Mouse (Mus musculus): ENCODE data around the gene Ace3. TPM values are rescaled to one million over a fixed set of nuclear protein-coding genes. Genes with fewer than 3 reads are reported as not detected.

Ace3 gene
- polyA plus RNA-seq, 1 experiment: not detected

- Histone ChIP-seq H3K9me3 (ENCODE audit: control insufficient read depth, low read length) (no peaks in the 10 kb centered on the region), H3K4me1 (ENCODE audit: control insufficient read depth) (peaks cover 19% of the 10 kb centered on the region), H3K4me3 (replicated peaks) (no peak overlapping the region), H3K27me3 (ENCODE audit: control insufficient read depth) (no peaks in the 10 kb centered on the region), H3K36me3 (ENCODE audit: control insufficient read depth) (peaks cover 51% of the 10 kb centered on the region)
- TF ChIP-seq GATA1 (IDR thresholded peaks at IDR 0.05; ENCODE audit: low read length) (no peak), TAL1 (IDR thresholded peaks at IDR 0.05; ENCODE audit: low read length) (no peak)
These were observed 51.3 kb downstream of the Ace3 start for GRCm38 (mm10) chr11:106045780-106046179.

- H3K27me3 ChIP-seq (ENCODE audit: control insufficient read depth): no peaks in the 10 kb centered on the region
- no peak overlapping the region for H3K4me3 ChIP-seq (replicated peaks)
- peaks cover 59% of the 10 kb centered on the region for H3K36me3 ChIP-seq (ENCODE audit: control insufficient read depth)
- TF ChIP-seq TAL1 (IDR thresholded peaks at IDR 0.05; ENCODE audit: low read length): no peak
- TF ChIP-seq GATA1 (IDR thresholded peaks at IDR 0.05; ENCODE audit: low read length): no peak
- no peaks in the 10 kb centered on the region for H3K9me3 ChIP-seq (ENCODE audit: control insufficient read depth, low read length)
- peaks cover 19% of the 10 kb centered on the region for H3K4me1 ChIP-seq (ENCODE audit: control insufficient read depth)
These were observed 52.1 kb downstream of the Ace3 start for GRCm38 (mm10) chr11:106046584-106046983.

DNA sequence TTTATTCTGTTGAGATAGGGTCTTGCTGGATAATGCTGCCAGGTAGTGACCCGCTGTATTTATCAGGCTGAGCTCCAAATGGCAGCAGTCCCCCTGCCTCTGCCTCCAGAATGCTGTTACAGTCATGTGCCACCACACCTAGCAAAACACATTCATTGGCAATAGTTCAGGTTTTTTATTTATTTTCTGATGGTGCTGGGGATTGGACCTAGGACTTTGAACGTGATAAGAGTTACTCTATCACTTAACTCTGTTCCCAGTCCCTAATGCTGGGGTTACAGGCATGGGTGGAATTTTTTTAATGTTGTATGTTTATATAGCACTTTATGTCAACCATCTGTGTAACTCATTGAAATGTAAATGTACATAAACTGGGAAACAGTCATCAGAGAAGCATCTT is 59.4 kb downstream of the Ace3 start:
- Histone ChIP-seq H3K4me1 (ENCODE audit: control insufficient read depth) (peaks cover 49% of the 10 kb centered on the region), H3K27me3 (ENCODE audit: control insufficient read depth) (no peaks in the 10 kb centered on the region), H3K36me3 (ENCODE audit: control insufficient read depth) (peaks cover 95% of the 10 kb centered on the region), H3K9me3 (ENCODE audit: control insufficient read depth, low read length) (no peaks in the 10 kb centered on the region), H3K4me3 (replicated peaks) (no peak overlapping the region)
- TF ChIP-seq GATA1 (IDR thresholded peaks at IDR 0.05; ENCODE audit: low read length) (no peak), TAL1 (IDR thresholded peaks at IDR 0.05; ENCODE audit: low read length) (no peak)

DNA sequence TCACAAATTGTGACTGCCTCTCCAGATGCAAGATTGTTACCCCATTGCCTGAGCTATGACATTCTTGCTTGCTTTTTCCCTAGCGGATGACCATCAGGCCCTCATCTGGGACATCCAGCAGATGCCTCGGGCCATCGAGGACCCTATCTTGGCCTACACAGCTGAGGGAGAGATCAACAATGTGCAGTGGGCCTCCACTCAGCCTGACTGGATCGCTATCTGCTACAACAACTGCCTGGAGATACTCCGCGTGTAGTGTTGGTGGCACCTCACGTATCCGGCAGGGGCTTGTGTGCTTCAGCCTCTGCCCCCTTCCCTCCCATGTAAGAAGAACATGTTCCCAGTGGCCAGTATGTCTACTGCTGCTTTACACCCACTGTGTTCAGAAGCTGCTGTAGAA is 60.1 kb downstream of the Ace3 start:
- H3K36me3 ChIP-seq (ENCODE audit: control insufficient read depth): peaks cover 95% of the 10 kb centered on the region
- peaks cover 49% of the 10 kb centered on the region for H3K4me1 ChIP-seq (ENCODE audit: control insufficient read depth)
- H3K4me3 ChIP-seq (replicated peaks): no peak overlapping the region
- no peaks in the 10 kb centered on the region for H3K9me3 ChIP-seq (ENCODE audit: control insufficient read depth, low read length)
- no peaks in the 10 kb centered on the region for H3K27me3 ChIP-seq (ENCODE audit: control insufficient read depth)
- TF ChIP-seq GATA1 (IDR thresholded peaks at IDR 0.05; ENCODE audit: low read length): no peak
- no peak for TF ChIP-seq TAL1 (IDR thresholded peaks at IDR 0.05; ENCODE audit: low read length)

Other genes with a start within 250 kb of the Ace3 start
- 0.02 and 0.07 TPM in 2 replicates for gene Cyb561, start 41.3 kb upstream of the Ace3 start, polyA plus RNA-seq (2012)
- not detected in 2 replicates for gene Ace, start 26.7 kb upstream of the Ace3 start, polyA plus RNA-seq (2012)
- gene Kcnh6, start 13.4 kb downstream of the Ace3 start, polyA plus RNA-seq (2012): not detected in 2 replicates
- gene Dcaf7, start 42.2 kb downstream of the Ace3 start, polyA plus RNA-seq (2012): 0.91 and 0.92 TPM in 2 replicates
- 0.49 and 0.57 TPM in 2 replicates for gene Taco1, start 71.4 kb downstream of the Ace3 start, polyA plus RNA-seq (2012)
- gene Map3k3, start 89.9 kb downstream of the Ace3 start, polyA plus RNA-seq (2012): 0.05 and 0.07 TPM in 2 replicates
- not detected in 2 replicates for gene Gm10840, start 166.2 kb downstream of the Ace3 start, polyA plus RNA-seq (2012)
- 0.93 and 0.94 TPM in 2 replicates for gene Limd2, start 166.2 kb downstream of the Ace3 start, polyA plus RNA-seq (2012)
- gene Strada, start 207.5 kb downstream of the Ace3 start, polyA plus RNA-seq (2012): 2.6 and 3.1 TPM in 2 replicates
- gene Ccdc47, start 221.7 kb downstream of the Ace3 start, polyA plus RNA-seq (2012): 0.17 and 0.20 TPM in 2 replicates
- gene Ddx42, start 222.3 kb downstream of the Ace3 start, polyA plus RNA-seq (2012): 1.4 and 1.5 TPM in 2 replicates

Measured in erythroblast, embryonic 14.5 days (primary cell).